Mouse (Mus musculus) cortical plate, adult 2 months (tissue): ENCODE data around the gene Abat.

Source experiments
- CTCF ChIP-seq: fragments of 200-500 bp; IDR thresholded peaks from 2 replicates; pipeline ENCODE4 v1.5.1; 2011; ENCODE audit warnings: mild to moderate bottlenecking, control low read depth, low read length; ENCODE audit not compliant: insufficient read depth; ENCODE audit errors: extremely low read depth
- POLR2A ChIP-seq: fragments of 200-500 bp; IDR thresholded peaks from 2 replicates; pipeline ENCODE4 v1.6.1; 2011; ENCODE audit warnings: mild to moderate bottlenecking, low read length, control low read depth; ENCODE audit not compliant: insufficient read depth; ENCODE audit errors: extremely low read depth

DNA sequence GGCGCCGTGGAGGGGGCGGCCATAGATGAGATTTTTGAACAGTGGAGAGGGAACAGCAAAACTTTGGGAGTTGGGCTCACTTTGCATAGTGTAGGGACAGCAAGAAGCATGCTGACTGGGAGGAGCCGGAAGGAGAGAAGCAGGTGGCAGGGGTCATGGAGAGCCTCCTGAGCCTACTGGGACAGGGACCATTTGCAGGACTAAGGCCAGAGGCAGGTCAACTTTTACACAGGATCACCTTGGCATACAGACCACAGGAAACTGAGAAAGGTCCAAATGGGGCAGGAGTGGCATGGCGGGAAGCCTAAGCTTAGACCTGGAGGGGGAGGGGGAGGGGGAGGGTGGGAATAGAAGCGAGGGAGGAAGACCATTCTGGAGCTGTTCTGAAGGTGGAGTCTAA lies 20.2 kb downstream of the Abat start:
- TF ChIP-seq POLR2A = no peak
- TF ChIP-seq CTCF = no peak
